Mouse (Mus musculus): ENCODE measurements around the gene A030003K21Rik.
"Not testable (repeated sequence)": the region's sequence is repeated elsewhere in the genome, so short reads cannot be mapped to it uniquely, and the experiment has no call there.

Gene A030003K21Rik

GRCm38 (mm10) chr1:82913434-82913833, 29.8 kb downstream of the A030003K21Rik start:
- not testable (repeated sequence) for DNase-seq (ENCODE audit: extremely low spot score, low read depth, low spot score)

- no peak for DNase-seq (ENCODE audit: extremely low spot score, low read depth, low spot score)
Observed at GRCm38 (mm10) chr1:82913025-82913424, 30.2 kb downstream of the A030003K21Rik start, which contains the start of gene A030005L19Rik. Gene A030005L19Rik (plus strand): TSS chr1:82913325.

- DNase-seq (ENCODE audit: extremely low spot score, low read depth, low spot score): no peak
Observed at GRCm38 (mm10) chr1:82905886-82906285, 37.3 kb downstream of the A030003K21Rik start.

GRCm38 (mm10) chr1:82901201-82901600, 42.0 kb downstream of the A030003K21Rik start:
- DNase-seq (ENCODE audit: extremely low spot score, low read depth, low spot score): no peak

GRCm38 (mm10) chr1:82900567-82900966, 42.6 kb downstream of the A030003K21Rik start:
- no peak for DNase-seq (ENCODE audit: extremely low spot score, low read depth, low spot score)

GRCm38 (mm10) chr1:82893269-82893668, 49.9 kb downstream of the A030003K21Rik start:
- no peak for DNase-seq (ENCODE audit: extremely low spot score, low read depth, low spot score)

Measured in hindlimb bud, embryonic 11.5 days (tissue).